Mouse (Mus musculus) megakaryocyte, embryonic 14.5 days (primary cell): ENCODE data around the gene Kbtbd13.

Source experiments
- FLI1 ChIP-seq: IDR thresholded peaks from 2 replicates; pipeline ENCODE4 v1.6.1; 2012; ENCODE audit warnings: low read length, inconsistent platforms, mixed read lengths
- GATA1 ChIP-seq: IDR thresholded peaks from 3 replicates; pipeline ENCODE4 v1.6.1; 2012; ENCODE audit warnings: mixed read lengths, low read length, inconsistent platforms, borderline replicate concordance

GRCm38 (mm10) chr9:65363684-65364083 is 27.8 kb downstream of the Kbtbd13 start:
- TF ChIP-seq GATA1 (no peak), FLI1 (no peak)
